ENCODE assay signal across 8 mouse cellular contexts in genomic region chr7:98904659-98905362, GRCm38 (mm10).
DNase-seq lines count a peak whose midpoint lies in the region; ATAC-seq lines count a peak whose summit lies in the region.

No protein-coding gene starts in this region.

- no peaks in the 10 kb centered on the region for H3K9me3 ChIP-seq in forebrain, embryonic 12.5 days

- peak overlapping the region; percentile 4; the same call in 1 of the 2 replicates for H3K4me3 ChIP-seq in brown adipose tissue, adult 24 weeks (ENCODE audit: insufficient read depth, low read depth, low read length)
- H3K4me3 ChIP-seq in forebrain, embryonic 12.5 days (replicated peaks) = no peak overlapping the region

- WGBS in forebrain, embryonic 12.5 days = 83% methylated on average over 21 of the region's 21 CpGs

- no peak overlapping the region for H3K4me2 ChIP-seq in forebrain, embryonic 12.5 days

- DNase-seq in layer of hippocampus, adult 18-20 months (ENCODE audit: low spot score in 2 of 2) = peak; percentile 37 to 48
- no peak for DNase-seq in layer of hippocampus, postnatal 14 days (ENCODE audit: low spot score in 2 of 2)
- DNase-seq in adipocyte (ENCODE audit: low spot score) (peak; percentile 62), MN1 (ENCODE audit: low spot score) (no peak)
- peak; percentile 52 to 64 for DNase-seq in kidney, postnatal 36 days
- DNase-seq in thymus, postnatal 25 days = no peak

- H3K36me3 ChIP-seq in forebrain, embryonic 12.5 days (replicated peaks) = no peaks in the 10 kb centered on the region

- peak overlapping the region; percentile 88 for H3K27ac ChIP-seq in brown adipose tissue, adult 24 weeks (replicated peaks; ENCODE audit: low read depth, low read length)
- no peak overlapping the region for H3K27ac ChIP-seq in forebrain, embryonic 12.5 days

- no peaks in the 10 kb centered on the region for H3K27me3 ChIP-seq in forebrain, embryonic 12.5 days

- ATAC-seq in forebrain, embryonic 12.5 days (ENCODE audit: low FRiP score) = no peak

- no peak overlapping the region for H3K9ac ChIP-seq in forebrain, embryonic 12.5 days

- peaks cover 16% of the 10 kb centered on the region for H3K4me1 ChIP-seq in brown adipose tissue, adult 24 weeks (ENCODE audit: control insufficient read depth, insufficient read depth, insufficient read length, low read length)
- peaks cover 3% of the 10 kb centered on the region; the same call in 1 of the 2 replicates for H3K4me1 ChIP-seq in forebrain, embryonic 12.5 days

Comparison
In these comparisons a context has a peak if more than half of its experiments do, and no peak if none do; other contexts are left out.
1. DNase-seq: peak in layer of hippocampus, adult 18-20 months (2 of 2), adipocyte (single experiment) and kidney, postnatal 36 days (2 of 2); none in layer of hippocampus, postnatal 14 days (0 of 2), MN1 (single experiment) and thymus, postnatal 25 days (single experiment).